Mouse (Mus musculus) stomach, postnatal 0 days (tissue): ENCODE measurements around the gene Slc9a2. TPM values are rescaled to one million over a fixed set of nuclear protein-coding genes. Genes with fewer than 3 reads are reported as not detected.

Source experiments
- ATAC-seq: fragments of 200-750 bp; cut with Nextera tagmentation; 2 replicates; pipeline ENCODE4 v1.8.0; 2017; ENCODE audit not compliant: low FRiP score, low TSS enrichment
- DNase-seq: peaks from one replicate; pipeline ENCODE4 v3.0.0-alpha.2; 2016; ENCODE audit warnings: low spot score
- H3K27ac ChIP-seq: fragments of 300-500 bp; sonication (generic); replicated peaks from 2 replicates; pipeline ENCODE4 v1.5.1; 2014; ENCODE audit warnings: mild to moderate bottlenecking, control low read depth
- H3K27me3 ChIP-seq: fragments of 300-500 bp; sonication (generic); 2 replicates; pipeline ENCODE4 v1.6.1; 2014; ENCODE audit warnings: low read length; ENCODE audit not compliant: control insufficient read depth, insufficient read depth
- H3K36me3 ChIP-seq: fragments of 300-500 bp; sonication (generic); 2 replicates; pipeline ENCODE4 v1.6.1; 2014; ENCODE audit warnings: low read length, mixed read lengths; ENCODE audit not compliant: control insufficient read depth, insufficient read depth
- H3K4me1 ChIP-seq: fragments of 300-500 bp; sonication (generic); replicated peaks from 2 replicates; pipeline ENCODE4 v1.6.1; 2014; ENCODE audit warnings: antibody characterized with exemption; ENCODE audit not compliant: control insufficient read depth, insufficient read depth
- H3K4me2 ChIP-seq: fragments of 300-500 bp; sonication (generic); replicated peaks from 2 replicates; pipeline ENCODE4 v1.6.1; 2014; ENCODE audit warnings: low read depth, mild to moderate bottlenecking, control low read depth, moderate library complexity
- H3K4me3 ChIP-seq: fragments of 300-500 bp; sonication (generic); 2 replicates; pipeline ENCODE4 v1.5.1; 2014; ENCODE audit warnings: low read depth, low read length, control low read depth
- H3K9ac ChIP-seq: fragments of 300-500 bp; sonication (generic); 2 replicates; pipeline ENCODE4 v1.6.1; 2014; ENCODE audit warnings: mild to moderate bottlenecking, low read length, control low read depth, mixed read lengths
- H3K9me3 ChIP-seq: fragments of 300-500 bp; sonication (generic); 2 replicates; pipeline ENCODE4 v1.6.1; 2016; ENCODE audit warnings: low read length; ENCODE audit not compliant: control insufficient read depth
- CTCF ChIP-seq: IDR thresholded peaks from 2 replicates; pipeline ENCODE4 v1.5.1; 2016; ENCODE audit warnings: antibody characterized with exemption, low read depth, mild to moderate bottlenecking, moderate library complexity
- EP300 ChIP-seq: optimal IDR thresholded peaks from 2 replicates; pipeline ENCODE3; 2016; ENCODE audit warnings: antibody characterized with exemption
- WGBS: fragments of 180-500 bp; shearing (Covaris S2); extraction: QIAGEN DNeasy Blood & Tissue Kit; methylation state at CpG from one replicate; pipeline ENCODE4 v1.1.7; 2014; 5-methylcytosine and 5-hydroxymethylcytosine counted together
- polyA plus RNA-seq: library from polyadenylated mRNA; unstranded; fragments of >200 nt; fragmentation: Nextera tagmentation; extraction: Ambion mirVana; gene quantifications from 2 replicates; pipeline ENCODE4 v1.2.1, GENCODE M21; 2015

The Slc9a2 gene
- polyA plus RNA-seq, 1 experiment from 2014 or later = 13.9 TPM

- 78% methylated on average over 3 of the region's 3 CpGs for WGBS
- H3K27ac ChIP-seq = no peak overlapping the region
- H3K9ac ChIP-seq = no peak overlapping the region
- DNase-seq (no peak), ATAC-seq (no peak)
- H3K4me2 ChIP-seq = no peak overlapping the region
- no peak overlapping the region for H3K4me3 ChIP-seq
- H3K27me3 ChIP-seq = no peaks in the 10 kb centered on the region
- H3K9me3 ChIP-seq = no peaks in the 10 kb centered on the region
- no peaks in the 10 kb centered on the region for H3K36me3 ChIP-seq
- H3K4me1 ChIP-seq = no peaks in the 10 kb centered on the region
- TF ChIP-seq CTCF (no peak), EP300 (no peak)
Measured at GRCm38 (mm10) chr1:40670025-40670424, 10.3 kb upstream of the Slc9a2 start.

GRCm38 (mm10) chr1:40671490-40671889, 8.9 kb upstream of the Slc9a2 start:
- WGBS = 86% methylated on average over 4 of the region's 4 CpGs
- Histone ChIP-seq H3K9ac (no peak overlapping the region), H3K9me3 (no peaks in the 10 kb centered on the region), H3K4me2 (no peak overlapping the region), H3K27ac (no peak overlapping the region), H3K4me1 (no peaks in the 10 kb centered on the region), H3K36me3 (no peaks in the 10 kb centered on the region), H3K27me3 (no peaks in the 10 kb centered on the region), H3K4me3 (no peak overlapping the region)
- DNase-seq = no peak
- TF ChIP-seq EP300 (no peak), CTCF (no peak)
- peak; percentile 29; the same call in 1 of the 2 replicates for ATAC-seq

DNA sequence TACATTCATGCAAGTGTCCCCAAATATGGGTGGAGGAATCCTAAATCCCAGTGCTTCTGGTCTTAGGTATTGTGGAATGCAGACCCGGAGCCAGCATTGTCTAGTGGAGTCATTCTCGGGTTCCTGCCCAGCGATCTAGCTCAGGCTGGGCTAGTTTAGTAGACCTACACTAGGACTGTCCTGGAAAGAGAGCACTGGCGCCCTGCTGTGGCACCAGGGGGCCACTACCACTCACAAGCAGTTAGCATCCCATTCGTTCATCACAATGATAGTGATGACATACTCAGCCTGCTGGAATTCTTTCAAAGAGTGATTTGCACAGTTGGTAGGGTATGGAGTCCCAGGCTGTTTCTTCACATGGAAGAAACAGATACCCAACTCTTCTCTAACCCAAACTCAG, 3.1 kb upstream of the Slc9a2 start:
- Histone ChIP-seq H3K9me3 (no peaks in the 10 kb centered on the region), H3K27me3 (peaks cover 5% of the 10 kb centered on the region; the same call in 1 of the 2 replicates), H3K4me1 (no peaks in the 10 kb centered on the region), H3K9ac (no peak overlapping the region), H3K36me3 (no peaks in the 10 kb centered on the region), H3K27ac (no peak overlapping the region), H3K4me3 (no peak overlapping the region), H3K4me2 (no peak overlapping the region)
- ATAC-seq (no peak), DNase-seq (peak; percentile 65)
- 44% methylated on average over 5 of the region's 5 CpGs for WGBS
- TF ChIP-seq CTCF (peak; percentile 72), EP300 (no peak)

DNA sequence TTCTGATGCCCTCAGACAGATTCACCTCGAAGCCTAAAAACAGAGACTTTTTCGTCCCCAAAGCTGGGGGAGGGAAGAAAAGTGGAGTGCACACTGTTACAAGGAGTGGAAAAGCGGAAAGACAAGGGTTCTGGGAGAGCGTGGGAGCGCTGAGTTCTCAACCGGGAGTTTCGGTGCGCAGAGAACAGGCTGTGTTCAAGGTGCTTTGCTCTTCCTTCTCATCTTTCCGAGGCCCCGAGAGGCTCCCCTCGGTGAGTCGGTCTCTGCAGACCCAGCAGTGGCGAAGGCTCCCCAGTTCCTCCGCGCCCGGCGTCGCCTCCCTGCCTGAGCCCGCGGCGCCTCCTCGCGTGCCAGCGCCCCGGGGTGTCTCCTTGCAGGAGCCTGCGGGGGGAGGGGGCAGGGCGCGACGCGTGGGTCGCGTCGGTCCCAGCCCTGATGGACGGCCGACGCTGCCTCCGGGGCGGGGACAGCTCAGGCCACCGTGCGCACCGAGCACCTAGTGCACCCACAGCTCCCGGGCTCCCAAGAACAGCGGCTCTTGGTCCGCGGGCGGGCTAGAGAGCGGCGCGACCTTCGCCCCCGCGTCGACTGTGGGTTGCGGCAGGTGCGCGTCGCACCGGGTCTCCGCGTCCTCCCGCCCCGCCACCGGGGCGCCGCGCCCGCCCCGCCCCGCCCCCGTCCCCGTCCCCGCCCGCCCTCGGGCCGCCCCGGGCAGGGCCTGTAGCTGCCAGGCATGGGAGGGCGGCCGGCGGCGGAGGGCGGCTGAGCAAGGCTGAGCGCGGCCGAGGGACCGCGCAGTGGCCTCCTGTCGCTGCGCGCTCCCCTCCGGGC, 709 bp downstream of the Slc9a2 start:
- DNase-seq (peak; percentile 87), ATAC-seq (peak; percentile 90)
- peak overlapping the region; percentile 61 for H3K9ac ChIP-seq
- H3K4me2 ChIP-seq = peak overlapping the region; percentile 99
- TF ChIP-seq CTCF (no peak), EP300 (no peak)
- no peaks in the 10 kb centered on the region for H3K36me3 ChIP-seq
- H3K4me3 ChIP-seq = peak overlapping the region; percentile 61
- WGBS = 0% methylated on average over 63 of the region's 90 CpGs
- peaks cover 5% of the 10 kb centered on the region; the same call in 1 of the 2 replicates for H3K27me3 ChIP-seq
- H3K27ac ChIP-seq = peak overlapping the region; percentile 81
- H3K4me1 ChIP-seq = no peaks in the 10 kb centered on the region
- H3K9me3 ChIP-seq = no peaks in the 10 kb centered on the region

DNA sequence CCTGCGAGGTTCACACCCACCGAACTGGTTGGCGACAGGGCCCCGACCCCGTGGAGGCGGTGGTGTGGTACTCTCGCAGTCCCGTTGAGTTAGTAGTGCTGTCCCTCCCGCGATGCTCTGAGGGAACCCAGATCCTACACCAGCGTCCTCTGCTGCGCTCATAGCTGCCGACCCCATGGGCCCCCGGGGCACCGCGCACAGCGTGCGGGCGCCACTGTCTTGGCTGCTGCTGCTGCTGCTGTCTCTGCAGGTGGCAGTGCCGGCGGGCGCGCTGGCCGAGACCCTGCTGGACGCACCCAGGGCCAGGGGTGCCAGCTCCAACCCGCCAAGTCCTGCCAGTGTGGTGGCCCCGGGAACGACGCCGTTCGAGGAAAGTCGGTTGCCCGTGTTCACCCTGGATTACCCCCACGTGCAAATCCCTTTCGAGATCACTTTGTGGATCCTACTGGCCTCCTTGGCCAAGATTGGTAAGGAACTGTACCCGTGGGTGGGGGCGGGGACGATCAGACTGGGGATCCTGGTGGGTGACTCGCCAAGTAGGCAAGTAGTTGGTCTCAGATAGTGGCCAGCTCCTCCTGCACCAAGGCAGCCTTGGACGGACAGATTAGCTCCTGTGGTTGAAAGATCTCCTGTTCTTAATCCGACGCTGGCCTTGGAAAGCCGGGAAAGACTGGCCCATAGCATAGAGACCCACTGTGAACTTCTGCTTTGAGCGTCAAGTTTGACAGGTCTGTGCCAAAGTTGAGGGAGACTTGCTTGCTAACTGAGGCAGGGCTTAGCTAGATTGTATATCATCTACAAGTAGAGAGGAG, 1.5 kb downstream of the Slc9a2 start:
- Histone ChIP-seq H3K4me2 (peak overlapping the region; percentile 99), H3K4me3 (peak overlapping the region; percentile 61), H3K9ac (peak overlapping the region; percentile 61), H3K36me3 (no peaks in the 10 kb centered on the region), H3K27ac (peak overlapping the region; percentile 81), H3K9me3 (no peaks in the 10 kb centered on the region), H3K4me1 (no peaks in the 10 kb centered on the region), H3K27me3 (peaks cover 5% of the 10 kb centered on the region; the same call in 1 of the 2 replicates)
- DNase-seq (peak; percentile 42), ATAC-seq (no peak; the same call in 1 of the 2 replicates)
- WGBS = 4% methylated on average over 41 of the region's 44 CpGs
- TF ChIP-seq EP300 = no peak
- no peak for TF ChIP-seq CTCF
